Mouse (Mus musculus) bone marrow, adult 2 months (tissue): ENCODE results near the gene Pde4d.

Source experiments
- CTCF ChIP-seq: fragments of 200-500 bp; IDR thresholded peaks from 2 replicates; pipeline ENCODE4 v1.5.1; 2011; ENCODE audit warnings: low read length, control low read depth; ENCODE audit not compliant: control insufficient read depth, insufficient read depth
- POLR2A ChIP-seq: fragments of 200-500 bp; IDR thresholded peaks from 2 replicates; pipeline ENCODE4 v1.6.1; 2011; ENCODE audit warnings: low read depth, mild to moderate bottlenecking, control low read depth, low read length, borderline replicate concordance; ENCODE audit not compliant: control insufficient read depth

DNA sequence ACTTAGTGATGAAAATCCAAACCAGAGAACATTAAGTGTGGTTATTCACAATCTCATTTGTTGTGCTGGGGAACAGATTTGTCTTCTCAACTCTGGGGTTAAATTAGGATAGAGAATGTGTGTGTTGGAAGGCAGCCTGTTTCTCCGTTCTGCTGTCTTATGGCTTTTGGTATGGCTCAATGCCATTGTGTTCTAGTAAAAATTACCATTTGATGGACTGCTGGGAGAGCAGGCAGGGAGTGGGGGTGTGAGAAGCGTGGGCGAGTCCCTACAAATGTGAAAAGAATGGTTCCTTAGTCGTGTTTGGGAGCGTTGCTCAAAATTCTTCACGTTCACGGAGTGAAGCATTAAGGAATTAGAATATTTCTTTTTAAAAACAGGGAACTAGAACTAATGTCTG, 597.4 kb downstream of the Pde4d start:
- TF ChIP-seq POLR2A (no peak), CTCF (no peak)
